Mouse (Mus musculus) heart, embryonic 12.5 days (tissue): Measurements from ENCODE around the gene Slc28a3. TPM values are rescaled to one million over a fixed set of nuclear protein-coding genes. Genes with fewer than 3 reads are reported as not detected.

Source experiments
- ATAC-seq: fragments of 200-750 bp; cut with Nextera tagmentation; 2 replicates; pipeline ENCODE4 v1.8.0; 2017; ENCODE audit warnings: moderate TSS enrichment, moderate library complexity; ENCODE audit not compliant: insufficient number of reproducible peaks, low FRiP score
- H3K27ac ChIP-seq: fragments of 300-500 bp; sonication (generic); 2 replicates; pipeline ENCODE4 v1.5.1; 2016; ENCODE audit warnings: mild to moderate bottlenecking, moderate library complexity; ENCODE audit not compliant: poor library complexity, severe bottlenecking
- H3K27me3 ChIP-seq: fragments of 300-500 bp; sonication (generic); replicated peaks from 2 replicates; pipeline ENCODE4 v1.6.1; 2016; ENCODE audit warnings: mild to moderate bottlenecking, moderate library complexity
- H3K36me3 ChIP-seq: fragments of 300-500 bp; sonication (generic); 2 replicates; pipeline ENCODE4 v1.6.1; 2016; ENCODE audit warnings: mild to moderate bottlenecking, moderate library complexity
- H3K4me1 ChIP-seq: fragments of 300-500 bp; sonication (generic); replicated peaks from 2 replicates; pipeline ENCODE4 v1.6.1; 2016; ENCODE audit warnings: mild to moderate bottlenecking
- H3K4me2 ChIP-seq: fragments of 300-500 bp; sonication (generic); 2 replicates; pipeline ENCODE4 v1.6.1; 2016; ENCODE audit warnings: mild to moderate bottlenecking, moderate library complexity
- H3K4me3 ChIP-seq: fragments of 300-500 bp; sonication (generic); 2 replicates; pipeline ENCODE4 v1.5.1; 2016; ENCODE audit warnings: mild to moderate bottlenecking
- H3K9ac ChIP-seq: fragments of 300-500 bp; sonication (generic); 2 replicates; pipeline ENCODE4 v1.6.1; 2016; ENCODE audit warnings: mild to moderate bottlenecking, moderate library complexity
- H3K9me3 ChIP-seq: fragments of 300-500 bp; sonication (generic); replicated peaks from 2 replicates; pipeline ENCODE4 v1.6.1; 2016; ENCODE audit warnings: mild to moderate bottlenecking, moderate library complexity
- WGBS: fragments of 180-500 bp; shearing (Covaris S2); methylation state at CpG from one replicate; pipeline ENCODE4 v1.1.7; 2016; 5-methylcytosine and 5-hydroxymethylcytosine counted together
- polyA plus RNA-seq: library from polyadenylated mRNA; unstranded; fragments of >200 nt; fragmentation: Nextera tagmentation; extraction: Ambion mirVana; gene quantifications from 2 replicates; pipeline ENCODE4 v1.2.1, GENCODE M21; 2016

Slc28a3 gene
- polyA plus RNA-seq, 1 experiment from 2014 or later = not detected

DNA sequence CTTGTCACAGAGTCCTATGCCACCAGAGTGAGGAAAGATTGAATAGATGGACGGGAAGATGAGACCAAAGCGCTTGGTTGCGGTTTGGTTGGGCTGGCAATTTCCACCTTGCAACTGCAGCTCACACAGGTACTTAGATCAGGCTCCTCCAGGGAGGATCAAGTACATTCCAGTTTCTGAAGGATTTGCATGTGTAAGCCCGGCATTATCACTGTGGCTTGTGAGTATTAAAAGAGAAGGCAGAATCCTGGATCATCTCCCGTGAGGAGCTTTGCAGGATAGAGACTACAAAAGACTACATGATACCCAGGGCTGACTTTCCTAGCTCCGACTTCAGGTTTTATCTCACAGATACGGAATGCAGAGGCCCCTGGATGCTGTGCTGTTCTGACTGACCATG, 71.7 kb downstream of the Slc28a3 start:
- Histone ChIP-seq H3K36me3 (no peaks in the 10 kb centered on the region), H3K27me3 (0 out of 2 replicates have a peak, but pooled peaks cover under 1% of the 10 kb centered on the region), H3K27ac (no peak overlapping the region), H3K9ac (no peak overlapping the region), H3K4me1 (peaks cover 20% of the 10 kb centered on the region), H3K4me3 (no peak overlapping the region), H3K4me2 (no peak overlapping the region), H3K9me3 (peaks cover 5% of the 10 kb centered on the region; the same call in 1 of the 2 replicates)
- WGBS = 57% methylated on average over 7 of the region's 7 CpGs
- ATAC-seq = no peak

GRCm38 (mm10) chr13:58538366-58538765, 72.3 kb downstream of the Slc28a3 start:
- no peak overlapping the region for H3K9ac ChIP-seq
- no peak overlapping the region for H3K4me3 ChIP-seq
- no peaks in the 10 kb centered on the region for H3K36me3 ChIP-seq
- H3K4me2 ChIP-seq = no peak overlapping the region
- H3K9me3 ChIP-seq = peaks cover 5% of the 10 kb centered on the region; the same call in 1 of the 2 replicates
- no peak for ATAC-seq
- no peak overlapping the region for H3K27ac ChIP-seq
- peaks cover 20% of the 10 kb centered on the region for H3K4me1 ChIP-seq
- H3K27me3 ChIP-seq = no peaks in the 10 kb centered on the region
- WGBS = 47% methylated on average over 4 of the region's 4 CpGs

GRCm38 (mm10) chr13:58537916-58538233, 72.8 kb downstream of the Slc28a3 start:
- Histone ChIP-seq H3K4me1 (peaks cover 20% of the 10 kb centered on the region), H3K9me3 (peaks cover 5% of the 10 kb centered on the region; the same call in 1 of the 2 replicates), H3K4me3 (no peak overlapping the region), H3K9ac (no peak overlapping the region), H3K27me3 (no peaks in the 10 kb centered on the region), H3K27ac (peak overlapping the region; percentile 48), H3K36me3 (no peaks in the 10 kb centered on the region), H3K4me2 (no peak overlapping the region)
- ATAC-seq = peak; percentile 87
- WGBS = 23% methylated on average over 6 of the region's 6 CpGs

DNA sequence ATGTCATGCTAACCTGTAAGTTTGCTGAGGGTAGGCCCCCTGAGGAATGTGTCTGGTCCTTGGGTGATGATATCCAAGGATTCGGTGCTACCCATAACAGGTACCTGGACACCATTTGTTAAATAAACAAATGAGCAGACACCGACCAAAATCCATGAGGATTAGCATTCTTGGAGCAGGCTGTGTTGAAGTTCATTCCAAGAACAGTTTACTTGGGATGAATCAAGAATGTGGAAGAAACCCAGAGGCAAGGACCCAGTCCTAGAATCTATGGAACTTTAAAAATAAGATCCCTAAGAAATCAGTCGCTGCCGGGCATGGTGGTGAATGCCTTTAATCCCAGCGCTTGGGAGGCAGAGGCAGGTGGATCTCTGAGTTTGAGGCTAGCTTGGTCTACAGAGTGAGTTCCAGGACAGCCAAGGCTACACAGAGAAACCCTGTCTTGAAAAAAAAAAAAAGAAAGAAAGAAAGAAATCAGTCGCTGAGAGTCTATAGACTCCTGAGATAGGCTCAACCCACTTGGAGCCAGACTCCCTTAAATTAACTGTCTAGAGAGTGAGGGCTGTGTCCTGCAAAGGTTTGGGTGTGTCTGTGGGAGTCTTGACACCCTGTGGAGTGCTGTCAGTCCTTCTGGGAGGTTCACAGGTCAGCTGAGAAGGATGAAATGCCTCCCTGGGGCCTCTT, 73.3 kb downstream of the Slc28a3 start:
- Histone ChIP-seq H3K4me2 (no peak overlapping the region), H3K36me3 (no peaks in the 10 kb centered on the region), H3K9me3 (peaks cover 5% of the 10 kb centered on the region; the same call in 1 of the 2 replicates), H3K4me1 (peaks cover 20% of the 10 kb centered on the region), H3K27ac (peak overlapping the region; percentile 48), H3K4me3 (no peak overlapping the region), H3K27me3 (no peaks in the 10 kb centered on the region), H3K9ac (no peak overlapping the region)
- no peak for ATAC-seq
- 89% methylated on average over 6 of the region's 6 CpGs for WGBS

- ATAC-seq = 0 out of 2 replicates have a peak, but pooled peaks have one; percentile 30
- H3K4me2 ChIP-seq = no peak overlapping the region
- WGBS = 70% methylated on average over 2 of the region's 2 CpGs
- no peak overlapping the region for H3K9ac ChIP-seq
- H3K27ac ChIP-seq = no peak overlapping the region
- H3K27me3 ChIP-seq = no peaks in the 10 kb centered on the region
- H3K9me3 ChIP-seq = peaks cover 5% of the 10 kb centered on the region; the same call in 1 of the 2 replicates
- no peaks in the 10 kb centered on the region for H3K36me3 ChIP-seq
- no peak overlapping the region for H3K4me3 ChIP-seq
- H3K4me1 ChIP-seq = peaks cover 20% of the 10 kb centered on the region
Observed at GRCm38 (mm10) chr13:58536466-58537231, 74.0 kb downstream of the Slc28a3 start.

GRCm38 (mm10) chr13:58535321-58535720, 75.4 kb downstream of the Slc28a3 start:
- Histone ChIP-seq H3K27me3 (no peaks in the 10 kb centered on the region), H3K36me3 (no peaks in the 10 kb centered on the region), H3K4me2 (no peak overlapping the region), H3K27ac (no peak overlapping the region), H3K9ac (no peak overlapping the region), H3K9me3 (peaks cover 5% of the 10 kb centered on the region; the same call in 1 of the 2 replicates), H3K4me3 (no peak overlapping the region), H3K4me1 (peaks cover 20% of the 10 kb centered on the region)
- no peak for ATAC-seq
- 58% methylated on average over 2 of the region's 2 CpGs for WGBS

GRCm38 (mm10) chr13:58534861-58535260, 75.8 kb downstream of the Slc28a3 start:
- H3K4me3 ChIP-seq = no peak overlapping the region
- no peak overlapping the region for H3K4me2 ChIP-seq
- peaks cover 5% of the 10 kb centered on the region; the same call in 1 of the 2 replicates for H3K9me3 ChIP-seq
- no peak overlapping the region for H3K9ac ChIP-seq
- no peak overlapping the region for H3K27ac ChIP-seq
- no peaks in the 10 kb centered on the region for H3K36me3 ChIP-seq
- H3K27me3 ChIP-seq = no peaks in the 10 kb centered on the region
- WGBS = 68% methylated on average over 3 of the region's 3 CpGs
- H3K4me1 ChIP-seq = peaks cover 20% of the 10 kb centered on the region
- ATAC-seq = no peak

DNA sequence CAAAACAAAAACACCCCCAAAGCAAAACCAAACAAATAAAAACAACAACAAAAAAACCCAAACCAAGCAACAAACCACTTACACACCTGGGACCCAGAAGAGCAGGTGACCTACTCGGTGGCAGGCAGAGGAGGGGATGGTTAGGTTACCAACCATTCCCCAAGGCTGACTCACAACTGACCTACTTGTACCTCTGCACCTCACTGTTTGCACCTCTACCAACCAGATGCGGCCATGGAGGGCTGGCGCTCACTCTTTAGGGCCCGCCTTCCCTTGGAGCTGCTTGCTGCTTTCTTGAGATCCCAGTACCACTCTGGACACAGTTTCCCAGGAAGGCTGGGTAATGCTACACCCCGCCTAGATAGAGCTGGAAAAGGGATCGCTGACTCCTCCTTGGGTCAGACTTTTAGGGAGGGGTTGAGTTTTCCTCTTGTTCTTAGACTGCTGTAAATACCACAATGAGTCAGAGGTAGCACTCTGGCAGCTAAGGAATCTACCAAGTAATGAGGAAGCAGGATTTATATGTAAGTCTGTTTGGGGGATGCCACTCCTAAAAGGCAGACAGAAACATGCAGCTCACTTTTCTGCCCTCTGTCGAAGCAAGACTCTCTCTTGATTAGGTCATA, 76.3 kb downstream of the Slc28a3 start:
- Histone ChIP-seq H3K4me2 (no peak overlapping the region), H3K4me1 (peaks cover 20% of the 10 kb centered on the region), H3K9ac (no peak overlapping the region), H3K36me3 (no peaks in the 10 kb centered on the region), H3K9me3 (peaks cover 5% of the 10 kb centered on the region; the same call in 1 of the 2 replicates), H3K4me3 (no peak overlapping the region), H3K27ac (no peak overlapping the region), H3K27me3 (no peaks in the 10 kb centered on the region)
- ATAC-seq = no peak
- 67% methylated on average over 7 of the region's 7 CpGs for whole genome bisulfite sequencing

DNA sequence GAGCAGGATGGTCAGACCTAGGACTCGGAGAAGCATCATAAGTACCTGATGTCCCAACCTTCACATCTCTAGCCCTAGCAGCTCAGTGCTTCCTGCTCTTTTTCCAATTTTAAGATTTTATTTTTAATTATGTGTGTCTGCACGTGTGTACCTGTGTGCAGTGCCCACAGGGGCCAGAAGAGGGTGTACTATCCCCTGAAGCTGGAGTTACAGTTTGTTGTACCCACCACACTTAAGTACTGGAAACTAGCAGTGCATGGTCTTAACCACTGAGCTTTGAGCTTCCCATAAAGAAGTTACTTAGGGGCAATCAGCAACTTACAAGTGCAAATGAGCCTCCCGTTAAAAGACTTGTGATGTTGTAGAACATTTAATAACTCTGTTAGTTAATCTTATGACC, 86.1 kb downstream of the Slc28a3 start:
- H3K36me3 ChIP-seq = no peaks in the 10 kb centered on the region
- H3K27ac ChIP-seq = no peak overlapping the region
- H3K4me1 ChIP-seq = peaks cover 24% of the 10 kb centered on the region
- H3K9ac ChIP-seq = no peak overlapping the region
- H3K4me3 ChIP-seq = no peak overlapping the region
- no peaks in the 10 kb centered on the region for H3K27me3 ChIP-seq
- 84% methylated on average over 3 of the region's 3 CpGs for WGBS
- H3K4me2 ChIP-seq = no peak overlapping the region
- no peak for ATAC-seq
- H3K9me3 ChIP-seq = peaks cover 4% of the 10 kb centered on the region; the same call in 1 of the 2 replicates

DNA sequence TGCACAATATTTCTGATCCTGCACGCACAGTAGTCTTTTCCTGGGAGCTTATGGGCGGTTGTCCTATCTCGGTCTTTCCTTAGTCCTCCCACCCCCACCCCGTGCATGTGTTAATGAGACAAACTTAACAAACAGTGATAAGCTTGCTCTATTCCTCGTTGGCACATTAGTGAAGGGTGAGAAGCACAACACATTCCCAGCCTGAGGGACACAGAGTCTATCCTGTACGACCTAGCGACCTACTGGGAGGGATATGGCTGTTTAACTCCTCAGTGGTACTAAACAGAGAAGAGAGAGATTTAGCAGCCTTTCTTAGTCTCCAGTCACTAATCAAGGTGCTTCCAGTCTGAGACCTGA, 86.9 kb downstream of the Slc28a3 start:
- Histone ChIP-seq H3K27me3 (no peaks in the 10 kb centered on the region), H3K9me3 (peaks cover 4% of the 10 kb centered on the region; the same call in 1 of the 2 replicates), H3K4me2 (peak overlapping the region; percentile 58), H3K9ac (no peak overlapping the region), H3K36me3 (no peaks in the 10 kb centered on the region), H3K4me3 (0 out of 2 replicates have a peak overlapping the region, but pooled peaks have one; percentile 21), H3K27ac (no peak overlapping the region), H3K4me1 (peaks cover 24% of the 10 kb centered on the region)
- ATAC-seq = no peak
- WGBS = 22% methylated on average over 7 of the region's 7 CpGs
